Mouse (Mus musculus) layer of hippocampus, adult 11-12 months (tissue): ENCODE data around the gene D430042O09Rik.

Source experiments
- DNase-seq: peaks from one replicate; pipeline ENCODE4 v3.0.0; 2022; ENCODE audit warnings: low spot score

D430042O09Rik gene

DNA sequence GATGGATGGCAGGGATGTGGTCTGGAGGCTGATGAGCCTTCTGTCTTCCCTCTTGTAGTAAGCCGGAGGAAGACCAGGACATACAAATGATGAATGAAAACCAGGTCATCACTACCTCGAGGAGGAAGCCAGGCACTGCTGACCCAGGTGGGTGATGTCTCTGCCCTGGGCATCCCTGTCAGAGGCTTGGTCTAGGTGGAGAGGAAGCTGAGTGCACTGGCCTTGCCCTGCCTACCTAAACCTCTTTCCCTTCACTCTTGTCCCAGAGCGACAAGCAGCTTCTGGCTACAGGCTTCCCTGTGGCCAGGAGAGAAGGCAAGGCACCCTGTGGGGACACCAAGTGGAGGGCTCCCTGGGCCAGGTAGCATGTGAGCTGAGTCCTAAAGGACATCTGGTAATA, 165.2 kb downstream of the D430042O09Rik start:
- DNase-seq = no peak

DNA sequence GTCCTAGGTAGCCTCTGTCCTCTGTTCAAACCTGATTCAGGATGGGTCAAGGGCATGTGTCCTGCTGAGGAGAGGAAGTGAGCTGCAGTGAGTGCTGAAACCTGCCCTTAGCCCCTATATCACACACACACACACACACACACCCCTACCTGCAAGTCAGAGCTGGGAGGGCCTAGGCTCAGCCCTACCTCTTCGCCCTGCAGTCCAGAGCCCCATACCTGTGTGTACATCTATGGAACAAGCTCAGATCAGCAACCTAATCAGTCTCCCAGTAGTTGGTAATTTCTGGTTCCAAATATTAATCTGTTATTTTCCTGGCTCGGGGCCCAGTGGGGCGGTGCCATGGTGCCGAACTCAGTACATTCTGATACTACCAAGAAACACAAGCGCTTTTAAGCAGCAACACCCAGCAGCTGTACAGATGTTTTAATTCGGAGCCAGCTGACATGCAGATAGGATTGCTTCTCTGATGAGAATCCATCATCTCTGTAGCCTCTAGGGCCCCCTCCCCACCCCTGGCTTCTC, 166.3 kb downstream of the D430042O09Rik start:
- peak; percentile 33 for DNase-seq

DNA sequence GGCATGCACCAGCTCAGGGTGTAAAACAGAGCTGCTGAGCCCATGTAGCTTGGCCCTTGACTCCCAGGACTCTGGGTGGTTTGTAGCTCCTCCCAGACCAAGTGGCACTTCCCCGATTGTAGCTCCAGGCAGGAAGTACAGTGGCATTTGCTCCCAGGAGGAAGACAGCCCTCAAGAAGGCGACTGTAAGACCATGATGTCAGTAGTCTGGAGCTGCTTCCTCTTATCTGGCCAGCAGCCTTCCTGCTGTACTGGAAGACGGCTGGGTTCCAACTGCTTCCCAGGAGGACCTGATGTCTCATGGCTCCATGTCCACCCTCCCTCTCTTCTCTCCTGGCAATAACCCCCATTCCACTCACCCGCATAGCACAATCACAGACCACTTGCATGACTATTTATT, 170.4 kb downstream of the D430042O09Rik start:
- DNase-seq = no peak

DNA sequence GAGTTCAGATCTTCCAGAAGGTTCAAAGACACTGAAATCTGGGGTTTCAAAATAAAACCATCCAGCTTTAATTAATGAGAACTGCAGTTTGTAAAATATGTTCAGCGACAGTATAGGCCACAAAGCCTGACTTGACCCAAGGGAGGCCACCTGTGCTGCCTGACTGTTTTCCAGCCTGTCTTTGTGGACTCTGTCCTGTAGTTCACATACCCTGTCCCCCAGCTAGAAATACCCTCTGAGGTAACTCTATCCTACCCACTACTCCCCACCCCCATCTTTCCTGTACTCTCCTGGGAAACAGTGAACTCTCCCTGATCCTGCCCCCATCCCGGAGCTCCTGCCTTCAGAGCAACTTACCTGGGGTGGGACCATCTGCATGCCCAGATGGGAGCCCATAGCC, 175.5 kb downstream of the D430042O09Rik start:
- DNase-seq = no peak

DNA sequence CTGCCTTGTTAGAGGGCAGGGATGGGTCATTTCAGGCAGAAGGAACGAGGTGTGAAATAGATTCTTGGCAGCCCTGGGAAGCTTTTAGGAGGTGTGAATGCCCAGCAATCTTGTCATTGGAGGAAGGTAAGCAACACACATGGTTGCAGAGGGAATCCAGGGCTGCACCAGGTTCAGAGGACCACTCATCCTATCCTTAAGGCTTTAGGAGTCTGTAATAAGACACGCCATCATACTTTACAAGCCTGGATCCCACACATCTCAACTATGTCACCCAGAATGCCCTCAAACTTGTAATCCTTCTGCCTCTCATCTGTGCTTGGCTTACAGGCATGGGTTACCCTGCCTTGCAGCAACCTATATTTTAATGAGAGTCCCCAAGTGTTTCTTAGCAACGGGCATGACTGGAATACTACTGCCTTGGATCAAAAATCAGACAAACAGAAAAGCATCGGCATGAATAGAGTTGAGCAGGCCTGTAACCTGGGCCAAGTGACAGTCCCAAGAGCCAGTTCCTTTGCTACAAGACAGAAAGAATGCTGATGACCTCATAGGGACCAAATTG, 178.5 kb downstream of the D430042O09Rik start:
- no peak for DNase-seq

DNA sequence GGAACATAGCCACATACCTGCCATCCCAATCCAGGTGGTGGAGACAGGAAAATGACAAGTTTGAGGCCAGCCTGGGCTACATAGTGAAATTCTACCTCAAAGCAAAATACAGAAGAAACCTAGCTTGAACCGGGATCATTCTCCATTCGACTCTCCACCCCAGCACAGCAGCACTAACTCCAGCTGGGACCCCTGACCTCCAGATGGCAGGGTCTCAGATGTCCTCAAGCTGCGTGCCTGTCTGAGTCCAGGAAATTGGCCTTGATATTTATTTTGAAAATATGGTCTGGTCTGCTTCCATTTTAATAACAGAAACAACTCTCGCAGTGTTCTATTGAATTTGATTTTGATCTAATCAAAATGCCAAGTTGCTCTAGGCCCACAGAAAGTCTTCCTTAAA, 179.4 kb downstream of the D430042O09Rik start:
- no peak for DNase-seq

DNA sequence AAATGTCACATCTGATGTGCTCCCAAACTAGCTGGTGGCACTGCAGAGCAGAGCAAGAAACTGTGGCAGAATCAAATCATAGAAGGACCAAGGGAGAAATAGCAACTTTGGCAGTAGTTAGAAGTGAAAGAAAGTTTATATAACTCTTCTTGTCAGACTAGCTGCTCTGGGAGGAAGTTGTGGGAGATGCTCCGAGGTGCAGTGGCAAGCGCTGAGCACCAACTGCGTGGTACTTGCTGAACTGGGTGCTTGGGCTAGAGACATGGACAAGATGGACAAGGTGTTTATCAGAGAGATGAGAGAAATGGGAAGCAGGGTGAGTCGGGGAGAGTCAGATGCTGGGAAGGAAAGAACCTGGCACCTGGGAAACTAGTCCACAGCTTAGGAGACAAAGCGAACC, 180.1 kb downstream of the D430042O09Rik start:
- DNase-seq = no peak

DNA sequence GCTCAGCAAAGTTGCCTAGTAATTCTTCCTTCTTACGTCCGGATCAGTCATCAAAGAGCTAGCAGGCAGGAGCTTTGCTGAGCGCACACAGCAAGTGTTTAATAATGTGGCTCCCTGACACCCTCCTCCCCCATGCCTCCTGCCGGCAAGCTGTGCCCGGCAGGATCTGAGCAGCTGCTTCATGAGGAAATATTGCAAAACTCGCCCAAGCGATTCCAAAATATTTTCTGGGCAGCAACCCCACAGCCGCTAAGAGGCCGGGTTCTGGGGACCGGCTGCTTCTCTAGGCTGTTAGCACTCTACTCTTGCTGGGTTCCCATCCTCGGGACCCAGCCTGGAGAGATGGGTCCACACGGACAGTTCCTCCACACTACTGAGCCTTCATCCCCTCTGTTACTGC, 180.7 kb downstream of the D430042O09Rik start:
- peak; percentile 73 for DNase-seq

DNA sequence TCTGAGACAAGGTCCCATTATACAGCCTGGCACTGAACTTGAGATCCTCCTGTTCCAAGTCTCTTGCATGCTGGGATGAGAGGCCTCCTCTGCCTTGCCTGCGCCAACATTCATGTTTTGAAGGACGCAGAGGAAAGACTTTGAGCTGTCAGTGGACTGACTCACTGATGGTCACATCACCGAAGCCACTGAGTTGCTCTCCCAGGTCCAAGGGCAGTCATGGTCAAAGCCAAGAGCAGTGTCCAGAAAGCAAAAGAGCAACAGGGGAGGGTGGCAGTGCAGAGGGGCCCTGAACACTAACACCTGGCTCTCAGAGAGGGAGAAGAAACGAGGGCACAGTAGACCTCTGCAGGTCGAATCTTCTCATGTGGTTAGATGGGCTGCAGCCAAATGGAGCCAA, 185.9 kb downstream of the D430042O09Rik start:
- no peak for DNase-seq

DNA sequence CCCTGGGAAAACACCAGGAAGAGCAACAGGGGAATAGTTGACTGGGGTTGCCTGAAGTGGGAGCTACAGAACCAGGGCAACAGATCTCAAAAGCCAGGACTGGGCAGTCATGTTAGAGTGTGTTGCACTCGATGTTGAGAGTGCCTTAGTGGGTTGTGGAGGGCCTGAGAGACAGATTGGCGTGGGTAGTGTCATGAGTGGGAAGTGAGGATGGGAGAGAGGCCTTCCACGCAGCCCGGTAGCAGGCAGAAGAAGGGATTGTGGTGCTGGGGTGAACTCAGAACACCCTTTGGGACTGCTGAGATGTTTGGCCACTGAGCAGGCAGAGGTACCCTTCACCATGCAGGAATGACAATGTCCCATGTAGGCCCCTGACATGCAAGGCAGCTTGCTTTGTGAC, 189.4 kb downstream of the D430042O09Rik start:
- no peak for DNase-seq

DNA sequence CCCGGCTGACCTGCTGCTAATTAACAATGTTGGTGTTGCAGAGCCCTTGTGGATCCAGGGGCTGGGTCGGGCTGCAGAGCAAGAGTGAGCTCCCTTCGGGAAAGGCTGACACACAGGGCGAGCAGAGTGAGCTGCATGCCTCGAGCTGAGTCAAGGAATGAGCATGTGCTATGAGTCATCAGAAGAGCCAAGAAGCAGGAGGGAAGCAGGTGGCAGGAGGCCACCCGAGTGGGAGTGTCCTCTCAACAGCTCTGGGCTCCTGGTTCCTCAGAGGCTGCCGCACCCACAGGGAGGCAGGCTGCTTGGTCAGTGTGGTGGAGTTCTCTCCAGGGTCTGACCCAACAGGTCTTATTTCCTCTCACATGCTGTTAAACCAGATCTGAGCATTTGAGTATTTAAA, 191.3 kb downstream of the D430042O09Rik start:
- peak; percentile 76 for DNase-seq

DNA sequence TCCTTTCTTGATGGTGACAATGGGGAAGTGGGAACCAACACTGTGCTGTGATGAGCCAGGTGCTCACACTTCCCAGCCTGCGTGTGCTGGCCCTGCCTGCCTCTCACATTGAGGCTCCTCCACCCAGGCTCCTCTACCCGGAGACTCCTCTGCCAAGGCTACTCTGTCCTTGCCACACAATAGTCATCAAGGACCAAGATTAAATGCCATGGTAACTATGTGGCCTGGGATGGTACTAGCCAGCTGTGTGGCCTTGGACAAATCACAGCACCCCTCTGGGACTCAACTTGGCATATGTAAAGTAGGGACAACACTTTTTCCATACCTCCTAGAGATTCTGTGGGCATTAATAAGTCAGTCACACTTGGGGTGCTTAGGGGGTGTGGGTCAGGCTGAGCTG, 192.2 kb downstream of the D430042O09Rik start:
- DNase-seq = no peak

DNA sequence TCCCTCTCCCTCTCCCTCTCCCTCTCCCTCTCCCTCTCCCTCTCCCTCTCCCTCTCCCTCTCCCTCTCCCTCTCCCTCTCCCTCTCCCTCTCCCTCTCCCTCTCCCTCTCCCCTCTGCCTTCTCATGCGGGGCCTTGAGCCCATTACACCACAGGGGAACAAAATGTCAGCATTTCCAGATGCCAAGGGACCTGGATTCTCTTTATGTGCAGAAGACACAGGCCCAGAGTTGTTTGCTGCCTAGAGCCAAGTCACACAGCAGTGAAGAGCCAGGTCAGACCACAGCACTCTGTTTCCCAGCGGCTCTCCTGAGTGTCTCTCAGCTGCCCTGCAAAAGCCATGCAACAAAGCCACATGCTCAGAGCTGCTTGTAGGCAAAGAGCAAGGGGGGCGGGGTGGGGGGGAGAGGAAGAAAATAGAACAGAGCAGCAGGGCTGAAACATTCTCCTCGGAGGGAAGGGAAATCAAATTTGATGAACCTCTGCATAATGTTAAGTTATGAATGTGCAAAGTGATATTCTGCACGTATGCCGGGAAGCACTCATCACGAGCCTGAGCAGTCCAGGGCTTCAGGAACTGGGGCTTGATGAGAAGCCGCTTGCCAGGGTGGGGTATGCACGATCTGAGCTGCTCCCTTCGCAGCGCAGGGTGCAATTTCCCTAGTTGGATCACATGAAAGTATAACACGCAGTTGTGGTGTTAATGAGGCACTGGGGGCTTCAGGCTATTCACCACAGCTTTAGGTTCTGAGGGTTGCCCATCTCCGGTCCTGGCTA, 192.9 kb downstream of the D430042O09Rik start:
- DNase-seq = no peak

DNA sequence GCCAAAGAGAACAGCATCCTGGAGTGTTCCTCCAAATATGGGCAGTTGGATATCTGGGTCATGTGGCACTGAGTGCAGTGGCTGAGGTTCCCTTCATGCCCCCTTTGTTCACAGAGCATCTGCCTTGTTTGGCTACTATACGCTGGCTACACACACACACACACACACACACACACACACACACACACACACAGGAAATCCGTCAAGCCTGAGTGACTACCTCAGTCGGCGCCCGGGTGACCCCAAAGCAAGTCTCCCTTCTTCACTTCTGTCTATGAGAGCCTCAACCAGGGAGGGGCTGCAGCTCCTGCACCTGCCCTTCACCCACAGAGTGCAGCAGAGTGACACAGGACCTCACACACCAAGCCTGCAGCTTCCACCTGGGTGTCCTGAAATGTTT, 213.1 kb downstream of the D430042O09Rik start:
- DNase-seq = no peak

DNA sequence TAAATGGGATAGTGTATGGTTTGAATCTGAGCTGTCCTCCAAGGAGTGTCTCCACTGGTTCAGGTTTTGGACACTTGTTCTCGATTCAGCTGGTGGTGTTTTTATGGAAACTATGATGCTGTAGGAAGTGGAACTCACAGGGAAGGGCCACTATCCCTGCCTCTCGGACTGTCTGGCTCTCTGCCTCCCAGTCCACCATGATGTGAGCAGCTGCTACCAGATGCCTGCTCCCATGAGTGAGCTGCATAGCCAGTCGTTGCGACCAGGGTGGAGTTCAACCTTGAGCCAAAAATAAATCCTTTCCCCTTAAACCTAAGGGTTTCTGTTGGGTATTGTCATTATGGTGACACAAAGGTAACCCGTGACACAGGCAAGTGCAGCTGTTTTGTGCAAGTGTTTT, 216.4 kb downstream of the D430042O09Rik start:
- no peak for DNase-seq
